Mouse (Mus musculus): ENCODE measurements at regions not wholly inside any gene's neighbourhood (a gene's known extent, or its start where the extent isn't known, plus 50 kb on each side); places are given as distances from the start of the nearest gene placed in this dataset.
A peak's percentile ranks its signal among the peaks of the same experiment; 100 is the strongest.

DNA sequence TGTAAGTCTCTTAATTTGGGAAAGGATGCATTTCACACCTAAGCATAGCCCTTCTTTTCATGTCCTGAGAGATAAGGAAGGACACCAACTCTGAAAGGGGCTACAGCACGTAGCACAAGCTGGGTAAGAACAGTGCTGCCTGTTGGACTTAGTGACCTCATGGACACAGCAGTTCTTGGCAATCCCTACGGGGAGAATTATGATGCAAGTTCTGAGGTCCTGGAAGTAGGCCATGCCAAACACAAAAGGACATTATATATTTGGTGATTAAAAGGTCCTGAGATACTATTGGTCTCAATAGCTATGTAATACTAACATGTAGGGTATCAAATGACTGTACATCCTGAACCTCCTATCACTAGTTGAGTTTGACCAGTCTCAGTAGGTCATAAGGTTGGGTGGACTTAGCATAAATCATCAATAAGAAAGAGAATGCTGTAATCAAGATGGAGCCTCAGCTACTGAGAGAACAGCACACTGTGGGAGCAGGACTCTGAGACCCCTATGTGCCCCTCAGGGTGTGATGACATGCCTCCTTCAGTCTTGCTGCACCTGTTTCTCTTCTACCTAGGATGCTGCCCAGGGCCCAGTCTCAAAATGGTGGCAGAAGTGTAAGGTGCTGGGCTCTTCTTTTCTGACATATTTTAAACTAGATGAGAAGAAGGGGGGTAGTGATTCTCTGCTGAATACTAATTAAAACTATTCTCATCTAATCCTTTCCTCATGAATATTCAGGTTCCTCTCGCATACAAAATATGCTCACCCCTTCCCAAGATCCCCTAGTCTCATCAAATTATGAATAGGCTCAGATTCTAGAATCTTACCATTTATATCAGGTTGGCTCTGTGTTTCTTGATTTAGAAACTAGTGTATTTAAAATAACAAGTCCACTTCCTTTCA lies 277.5 kb upstream of the Camk1g start:
- no peak for DNase-seq (ENCODE audit: low spot score in 2 of 2)

DNA sequence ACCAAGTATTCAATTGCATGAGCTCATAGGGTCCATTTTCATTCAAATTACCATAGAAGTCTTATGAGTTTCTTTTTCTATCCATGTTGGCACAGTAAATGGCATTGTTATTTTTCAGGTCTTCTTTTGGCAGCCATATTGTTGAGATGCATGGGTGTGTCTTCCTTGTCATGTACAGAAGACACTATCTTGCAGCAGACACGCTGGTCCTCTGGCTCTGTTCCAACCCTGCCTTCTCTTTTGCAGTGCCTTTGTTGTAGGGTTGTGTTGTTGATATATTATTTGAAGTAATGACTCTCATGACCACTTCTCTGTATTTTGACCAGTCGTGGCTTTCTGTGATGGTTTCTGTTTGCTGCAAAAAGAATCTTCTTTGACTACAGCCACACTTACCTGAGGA lies 274.4 kb upstream of the Camk1g start:
- DNase-seq (ENCODE audit: low spot score in 2 of 2) = no peak

DNA sequence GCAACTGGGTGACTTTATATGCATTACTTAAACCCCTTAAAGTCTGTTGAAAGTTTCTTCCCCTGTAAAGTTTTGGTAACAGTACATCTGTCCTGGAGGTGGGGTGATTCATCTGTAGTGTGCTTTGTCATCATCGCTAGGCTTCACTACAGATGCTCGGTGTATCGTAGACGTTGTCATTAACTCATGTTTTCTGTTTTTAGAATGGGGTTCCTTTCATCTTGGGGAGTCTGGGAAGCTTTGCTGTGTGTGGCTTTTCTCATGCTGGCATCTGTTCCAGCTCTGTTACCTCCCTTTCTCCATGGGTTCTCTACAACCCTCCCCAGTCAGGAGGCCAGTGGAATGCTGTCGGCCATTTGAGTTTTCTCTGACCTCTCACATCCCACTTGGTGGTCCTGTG lies 266.4 kb upstream of the Camk1g start:
- peak; percentile 39 to 47 for DNase-seq (ENCODE audit: low spot score in 2 of 2)

- DNase-seq (ENCODE audit: low spot score in 2 of 2) = no peak
Observed at GRCm38 (mm10) chr1:193632115-193632514, 262.0 kb upstream of the Camk1g start.

DNA sequence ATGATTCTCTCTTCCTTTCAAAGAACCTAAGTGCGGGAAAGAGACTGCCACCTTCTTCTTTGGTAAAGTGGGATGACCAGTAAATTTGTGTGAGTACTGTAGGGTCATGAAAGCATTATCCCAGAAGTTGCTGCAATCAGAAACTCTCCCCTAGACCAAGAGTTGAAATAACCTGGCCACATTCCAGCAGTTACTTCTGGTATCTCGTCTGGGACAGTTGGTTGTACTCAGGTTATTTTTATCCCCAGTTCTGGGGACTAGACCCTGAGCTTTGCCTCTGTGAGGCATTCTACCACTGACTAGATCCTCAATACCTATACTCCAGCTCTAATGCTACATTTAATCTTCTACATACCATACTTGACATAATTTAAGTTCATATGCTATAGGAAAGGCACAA lies 259.8 kb upstream of the Camk1g start:
- no peak for DNase-seq (ENCODE audit: low spot score in 2 of 2)

GRCm38 (mm10) chr1:193626924-193627849 lies 257.1 kb upstream of the Camk1g start:
- no peak for DNase-seq (ENCODE audit: low spot score in 2 of 2)

GRCm38 (mm10) chr1:193625101-193625956 lies 255.2 kb upstream of the Camk1g start:
- DNase-seq (ENCODE audit: low spot score in 2 of 2) = no peak

DNA sequence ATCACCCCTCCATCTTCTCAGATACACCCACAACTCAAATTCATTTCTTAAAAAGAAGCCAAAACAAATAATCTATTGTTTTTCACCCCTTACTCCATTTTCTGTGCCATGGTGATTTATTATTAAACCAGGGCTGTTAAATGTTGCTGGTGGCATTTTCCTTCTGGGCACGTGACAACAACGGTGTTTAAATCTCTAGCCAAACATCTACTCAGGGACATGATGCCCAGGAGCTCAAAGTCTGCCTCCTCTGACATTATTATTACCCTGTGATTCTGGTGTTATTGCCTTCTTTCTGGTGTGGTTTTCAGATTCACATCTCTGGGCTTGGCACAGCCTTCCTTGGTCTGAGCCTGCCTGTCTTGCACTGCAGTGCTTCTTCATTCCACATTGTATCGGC lies 253.5 kb upstream of the Camk1g start:
- no peak for DNase-seq (ENCODE audit: low spot score in 2 of 2)

DNA sequence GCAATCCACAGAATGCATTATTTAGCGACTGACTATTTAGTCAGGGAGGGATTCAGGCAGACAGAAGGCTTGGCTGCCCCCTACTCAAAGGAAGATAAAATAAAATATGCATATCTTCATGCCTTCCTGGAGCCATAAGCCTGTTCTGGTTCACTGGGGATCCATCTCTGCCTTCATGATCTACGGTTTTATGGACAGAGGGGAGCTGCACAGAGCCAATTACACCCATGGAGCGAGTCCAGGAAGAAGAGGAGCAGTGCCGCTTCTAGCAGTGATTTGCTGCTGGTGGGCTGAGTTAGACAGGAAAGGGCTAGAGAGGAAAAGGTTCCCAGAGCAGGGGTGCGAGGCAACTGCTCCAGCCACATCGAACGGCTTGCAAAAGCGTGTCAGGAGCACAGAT lies 248.2 kb upstream of the Camk1g start:
- DNase-seq (ENCODE audit: low spot score in 2 of 2) = no peak

GRCm38 (mm10) chr1:193610471-193610870 lies 240.4 kb upstream of the Camk1g start:
- DNase-seq (ENCODE audit: low spot score in 2 of 2) = no peak

DNA sequence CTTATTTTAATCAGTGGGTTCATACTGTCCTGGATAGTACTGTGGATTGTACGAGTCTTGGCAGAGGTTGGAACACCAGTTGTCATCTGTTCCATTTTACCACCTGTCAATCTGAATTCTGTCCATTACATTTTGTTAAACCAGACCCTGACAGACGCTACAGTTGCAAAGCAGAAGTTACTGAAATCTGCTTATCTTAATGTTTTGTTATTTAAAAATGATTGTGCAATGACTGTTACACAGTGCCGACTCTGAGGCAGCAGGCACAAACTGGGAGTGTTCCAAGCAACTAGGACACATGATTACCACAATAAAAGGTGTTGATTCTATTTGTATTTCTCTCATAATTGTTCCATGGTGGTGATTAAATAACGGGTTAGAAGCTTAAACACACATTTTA lies 229.8 kb upstream of the Camk1g start:
- no peak for DNase-seq (ENCODE audit: low spot score in 2 of 2)

DNA sequence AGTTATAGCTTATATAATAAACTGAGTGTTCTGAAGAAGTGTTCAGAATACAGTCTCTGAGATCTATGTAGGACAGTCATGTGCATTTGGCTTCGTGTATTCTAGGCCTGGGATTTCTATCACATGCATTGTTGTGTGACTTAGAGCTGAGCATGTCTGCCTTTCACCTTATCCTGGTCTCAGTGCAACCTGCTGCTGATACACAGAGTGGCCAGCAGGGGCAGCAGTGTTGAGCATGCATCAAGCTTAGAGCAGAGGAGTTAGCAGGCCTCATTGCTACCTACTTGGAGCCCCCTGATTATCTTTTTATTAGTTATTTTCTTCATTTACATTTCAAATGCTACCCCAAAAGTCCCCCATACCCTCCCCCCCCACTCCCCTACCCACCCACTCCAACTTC lies 229.1 kb upstream of the Camk1g start:
- DNase-seq (ENCODE audit: low spot score in 2 of 2) = no peak

DNA sequence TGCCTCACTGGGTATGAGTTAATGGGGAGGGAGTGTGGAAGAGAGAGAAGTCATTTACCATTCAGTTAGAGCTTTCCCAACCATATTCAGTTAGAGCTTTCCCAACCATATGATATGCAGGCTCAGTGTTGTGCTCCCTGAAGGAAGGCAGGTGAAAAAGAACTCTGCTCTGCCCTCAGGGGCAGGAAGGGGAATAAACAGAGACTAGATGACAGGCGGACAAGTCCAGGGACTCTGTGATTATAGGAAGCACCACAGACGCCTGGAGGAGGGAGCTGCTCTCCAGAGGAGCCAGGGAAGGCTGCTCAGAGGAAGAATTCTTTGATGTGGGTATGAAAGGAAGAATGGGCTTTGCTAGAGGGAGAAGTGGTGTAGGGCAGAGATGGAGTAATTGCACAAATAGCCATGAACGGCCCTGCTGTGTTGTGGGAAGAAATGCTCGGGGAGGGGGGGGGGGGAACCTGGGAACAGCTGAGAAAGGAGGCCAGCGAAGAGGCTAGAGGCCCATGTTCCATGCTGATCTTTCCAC lies 220.3 kb upstream of the Camk1g start:
- no peak for DNase-seq (ENCODE audit: low spot score in 2 of 2)

DNA sequence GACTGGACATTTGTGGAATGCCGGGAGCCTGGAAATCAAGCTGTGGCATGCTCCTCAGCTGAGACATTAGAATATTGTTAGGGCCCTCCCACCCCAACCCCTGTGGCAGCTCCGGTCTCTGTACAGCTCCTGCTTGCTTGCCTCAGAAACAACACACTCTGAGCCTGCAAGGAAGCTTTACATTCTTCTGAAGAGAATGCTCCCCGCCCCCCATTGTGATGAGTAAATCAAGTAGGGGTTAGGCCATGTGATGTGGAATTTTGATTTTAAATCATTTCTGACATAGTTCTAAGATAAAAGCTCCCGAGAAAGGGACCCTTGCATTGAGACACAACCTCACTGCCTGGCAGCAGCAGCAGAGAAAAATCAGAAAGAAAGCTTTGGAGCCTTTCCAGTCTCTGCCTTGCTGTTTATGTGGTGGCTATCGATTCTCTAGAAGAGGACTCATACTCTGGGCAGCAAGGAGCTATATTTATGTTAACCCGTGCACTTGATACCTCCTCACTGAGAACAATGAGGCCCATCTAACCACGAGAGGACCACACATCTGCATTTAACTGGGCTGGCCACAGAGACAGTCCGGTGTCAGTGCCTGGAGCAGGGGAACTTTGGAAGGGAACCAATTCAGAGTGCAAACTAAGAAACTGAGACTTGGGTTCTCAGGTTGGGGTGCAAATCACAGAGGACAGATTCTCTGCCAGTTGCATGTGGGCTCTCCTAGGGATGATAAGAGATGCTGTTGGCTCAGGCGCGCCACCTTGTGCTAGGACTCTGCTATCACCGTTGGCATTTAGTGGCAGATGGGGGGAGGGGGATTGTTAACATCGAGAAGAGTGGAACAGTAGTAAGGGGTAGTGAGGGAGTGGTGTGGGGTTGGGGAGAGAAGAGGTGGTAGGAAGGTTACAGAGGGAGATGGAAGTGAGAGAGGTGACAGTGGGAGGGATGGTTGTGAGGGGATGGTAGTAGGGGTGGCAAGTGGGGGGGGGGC lies 218.7 kb upstream of the Camk1g start:
- DNase-seq (ENCODE audit: low spot score in 2 of 2) = peak; percentile 57 to 69

DNA sequence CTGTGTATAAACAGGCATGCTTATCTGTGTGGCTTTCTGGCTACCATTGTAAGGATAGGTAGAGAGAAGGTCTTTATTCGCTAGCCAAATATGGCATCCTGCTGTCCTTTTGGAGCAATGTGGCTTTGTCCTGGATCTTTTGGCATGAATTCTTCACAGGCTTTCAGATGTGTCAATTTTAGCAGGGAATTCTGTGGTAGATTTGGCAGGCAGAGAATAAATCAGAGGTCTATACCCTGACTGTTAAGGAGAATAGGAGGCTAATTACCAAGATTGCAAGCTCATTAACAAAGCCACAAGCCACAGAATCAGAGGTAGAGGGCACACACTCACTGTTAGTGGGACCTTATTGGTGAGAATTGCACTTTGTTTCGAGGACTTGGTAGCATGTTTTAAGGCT lies 217.2 kb upstream of the Camk1g start:
- DNase-seq (ENCODE audit: low spot score in 2 of 2) = no peak

GRCm38 (mm10) chr1:193586896-193587295 lies 216.8 kb upstream of the Camk1g start:
- peak; percentile 70 to 90 for DNase-seq (ENCODE audit: low spot score in 2 of 2)

GRCm38 (mm10) chr1:193583791-193584190 lies 213.7 kb upstream of the Camk1g start:
- DNase-seq (ENCODE audit: low spot score in 2 of 2) = peak in 1 of 2 experiments; percentile 65

GRCm38 (mm10) chr1:193580393-193580792 lies 210.3 kb upstream of the Camk1g start:
- DNase-seq (ENCODE audit: low spot score in 2 of 2) = no peak

DNA sequence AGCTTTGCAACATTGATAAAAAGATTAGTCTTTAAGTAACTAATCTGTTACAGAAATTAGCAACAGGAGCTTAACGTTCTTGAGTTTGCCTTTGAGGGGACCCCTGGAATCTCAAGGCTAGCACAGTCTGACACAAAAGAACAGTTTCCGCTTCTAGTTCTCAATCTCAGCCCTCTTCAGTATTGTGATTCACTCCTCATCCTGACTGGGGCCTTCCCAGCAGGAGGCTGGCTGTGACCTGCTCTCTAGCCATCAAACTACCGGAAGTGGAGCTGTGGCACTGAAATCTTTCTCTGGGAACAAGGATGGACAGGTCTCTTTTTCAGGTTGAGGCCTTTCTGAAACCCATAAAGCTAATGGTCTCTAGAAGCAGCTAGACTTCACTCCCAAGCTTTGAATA lies 209.6 kb upstream of the Camk1g start:
- DNase-seq (ENCODE audit: low spot score in 2 of 2) = no peak

DNA sequence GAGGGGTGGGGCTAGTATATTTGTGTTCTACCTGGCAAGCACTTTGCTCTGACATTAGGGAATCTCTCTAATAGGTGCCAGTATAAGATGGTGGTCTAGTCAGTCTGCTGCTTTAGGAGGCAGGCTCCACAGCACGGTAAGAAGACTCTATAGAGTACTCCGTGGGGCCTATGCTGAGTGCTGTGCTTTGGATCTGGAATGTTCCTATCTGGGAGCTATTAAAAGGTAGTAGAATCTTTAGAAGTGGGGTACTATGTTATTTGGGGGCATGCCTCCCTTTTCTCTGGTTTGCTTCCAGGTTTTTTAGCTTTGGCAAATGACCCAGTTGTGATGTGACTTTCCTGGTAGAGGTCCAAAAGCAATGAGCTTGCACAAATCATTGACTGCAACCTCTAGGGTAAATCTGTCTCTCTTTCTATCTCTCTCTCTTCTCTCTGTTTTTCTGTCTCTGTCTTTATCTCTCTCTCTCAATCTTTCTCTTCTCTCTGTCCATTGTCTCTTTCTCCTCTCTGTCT lies 208.6 kb upstream of the Camk1g start:
- no peak for DNase-seq (ENCODE audit: low spot score in 2 of 2)

Data from frontal cortex, postnatal 36 days (tissue).